Mouse (Mus musculus): ENCODE results near the gene Usp31.

The Usp31 gene

DNA sequence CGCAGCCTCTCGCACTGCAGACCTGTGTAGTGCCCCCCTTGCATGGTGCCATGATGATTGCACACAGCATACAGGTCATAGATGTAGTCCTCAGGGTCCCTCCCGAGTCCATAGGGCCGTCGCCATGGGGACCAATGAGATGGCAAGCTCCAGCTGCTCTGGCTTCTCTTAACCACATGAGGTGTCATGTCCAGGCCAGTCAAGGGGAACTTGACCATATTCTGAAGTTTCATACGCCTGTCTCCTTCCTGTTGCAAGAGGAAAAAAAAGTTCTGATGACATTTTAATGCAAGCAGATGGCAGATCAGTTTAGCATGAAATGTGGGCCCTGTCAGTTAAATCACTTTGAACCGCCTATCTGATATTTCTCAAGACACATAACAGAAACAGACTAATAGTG lies 48.2 kb downstream of the Usp31 start:
- no peak for DNase-seq (ENCODE audit: low spot score)

DNA sequence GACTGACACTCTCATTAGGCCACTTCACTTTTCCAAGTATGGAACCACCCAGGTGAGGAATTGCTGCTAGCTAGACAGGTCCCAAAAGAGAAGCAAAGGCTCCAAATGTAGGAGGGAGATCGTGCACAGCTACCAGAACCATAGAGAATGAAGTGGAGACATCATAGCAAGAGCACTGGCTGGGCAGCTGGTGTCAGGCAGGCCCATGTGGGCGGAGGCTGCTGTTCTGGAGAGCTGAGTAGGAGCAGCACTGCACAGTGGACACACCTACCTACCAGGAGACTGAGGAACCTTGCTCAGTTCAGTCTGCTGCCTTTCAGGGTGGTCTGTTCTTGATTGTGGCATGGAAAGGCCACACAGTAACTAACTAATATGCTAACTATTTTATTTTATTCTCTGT lies 52.4 kb downstream of the Usp31 start:
- no peak for DNase-seq (ENCODE audit: low spot score)

DNA sequence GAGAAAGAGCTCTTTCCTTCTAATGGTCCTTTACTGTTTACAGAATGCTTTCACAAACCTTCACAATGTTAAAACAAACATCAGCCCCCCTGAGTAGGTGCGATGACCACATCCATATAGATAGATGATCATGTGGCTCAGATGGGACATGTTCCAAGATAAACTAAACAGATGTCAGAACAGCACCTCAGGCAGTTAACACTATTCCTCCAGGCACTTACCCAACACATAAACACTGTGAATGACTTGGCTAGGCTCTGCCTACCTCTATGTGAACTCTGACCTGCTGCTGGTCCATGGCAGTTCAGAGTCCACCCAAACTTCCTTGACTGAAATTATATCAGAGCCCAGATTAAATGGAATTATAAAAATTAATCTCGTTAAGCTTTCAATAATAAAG lies 54.4 kb downstream of the Usp31 start:
- no peak for DNase-seq (ENCODE audit: low spot score)

DNA sequence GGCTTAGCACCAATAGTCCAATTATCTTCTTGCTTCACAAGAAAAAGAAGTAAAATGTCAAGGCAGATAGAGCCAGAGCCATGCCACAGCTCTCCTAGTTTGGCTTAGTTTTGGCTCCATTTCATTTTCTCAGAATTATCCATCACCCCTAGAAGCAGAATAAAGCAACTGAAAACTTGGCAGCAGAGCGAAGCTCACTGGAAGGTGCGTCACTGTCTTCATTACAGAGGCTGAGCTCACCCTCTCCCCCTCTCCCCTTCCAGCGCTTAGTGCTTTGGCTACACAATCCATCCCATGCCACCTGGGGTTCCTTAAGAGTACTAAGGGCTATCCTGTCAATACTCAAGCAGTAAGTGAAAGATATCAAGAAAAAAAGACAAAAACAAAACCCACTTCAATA lies 56.3 kb downstream of the Usp31 start:
- DNase-seq (ENCODE audit: low spot score): no peak

DNA sequence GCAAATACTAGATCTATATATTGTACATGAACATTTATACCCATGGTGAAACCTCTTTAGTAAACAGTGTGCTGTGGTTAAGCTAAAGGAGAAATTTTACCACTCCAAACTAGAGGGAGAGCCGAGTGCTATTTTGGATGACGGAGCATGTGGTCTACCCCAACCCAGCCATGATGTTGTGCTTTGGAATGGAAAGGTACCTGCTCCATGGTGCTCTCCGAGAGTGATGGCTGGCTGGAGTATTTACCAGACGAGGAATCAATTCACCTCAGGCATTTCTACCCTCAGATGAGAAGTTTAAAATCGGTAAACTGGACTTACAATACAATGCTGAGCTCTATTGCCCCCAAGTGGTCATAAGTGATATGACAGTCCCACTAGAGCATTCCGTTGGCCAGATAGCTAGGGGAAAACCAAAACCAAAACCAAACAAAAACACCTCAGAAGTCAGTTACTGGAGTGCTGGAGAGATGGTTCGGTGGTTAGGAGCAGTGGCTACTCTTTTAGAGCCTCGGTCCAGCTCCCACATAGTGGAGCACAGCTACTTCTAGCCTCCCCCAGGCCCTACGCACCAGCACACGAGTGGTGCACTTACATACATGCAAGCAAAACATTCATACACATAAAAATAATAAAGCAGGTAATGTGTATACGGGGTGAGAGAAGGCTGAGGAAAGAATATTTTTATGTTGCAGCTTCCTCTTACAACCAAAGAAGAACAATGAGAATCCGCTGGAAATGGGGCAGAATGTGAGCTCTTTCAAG lies 65.9 kb downstream of the Usp31 start:
- DNase-seq (ENCODE audit: low spot score): peak; percentile 79

DNA sequence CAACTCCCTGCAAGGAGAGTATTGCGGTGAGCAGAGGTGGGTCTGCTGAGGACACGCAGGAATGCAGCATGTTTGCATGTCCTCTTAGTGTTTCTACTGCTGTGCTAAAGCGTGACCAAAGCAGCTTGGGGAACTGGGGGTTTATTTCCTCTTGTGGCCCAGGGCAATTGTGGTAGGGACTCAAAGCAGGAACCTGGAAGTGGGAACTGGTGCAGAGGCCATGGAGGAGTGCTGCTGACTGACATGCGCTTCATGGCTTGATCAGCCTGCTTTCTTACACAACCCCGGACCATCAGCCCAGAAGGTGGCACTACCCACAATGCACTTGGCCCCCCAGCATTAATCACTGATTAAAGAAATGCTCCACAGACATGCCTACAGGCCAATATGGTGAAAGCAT lies 70.3 kb downstream of the Usp31 start:
- DNase-seq (ENCODE audit: low spot score): no peak

DNA sequence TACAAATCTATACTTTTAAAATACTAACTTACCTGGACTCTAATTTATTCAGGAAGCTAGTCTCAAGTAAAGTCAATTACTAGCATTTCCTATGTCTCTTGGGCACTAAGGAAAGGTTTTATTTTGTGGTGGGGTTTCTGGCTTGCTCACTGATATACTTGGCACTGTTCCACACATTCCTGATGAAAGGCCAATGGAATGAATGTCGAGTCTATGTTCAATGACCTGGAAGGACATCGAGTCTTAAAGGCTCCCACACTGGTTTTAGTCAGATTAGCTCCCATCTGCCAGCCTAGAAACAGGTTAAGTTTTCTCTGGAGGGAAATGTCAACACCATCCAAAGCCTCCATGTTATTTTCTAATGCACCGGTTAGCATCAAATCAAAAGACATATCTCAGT lies 72.8 kb downstream of the Usp31 start:
- DNase-seq (ENCODE audit: low spot score): no peak

DNA sequence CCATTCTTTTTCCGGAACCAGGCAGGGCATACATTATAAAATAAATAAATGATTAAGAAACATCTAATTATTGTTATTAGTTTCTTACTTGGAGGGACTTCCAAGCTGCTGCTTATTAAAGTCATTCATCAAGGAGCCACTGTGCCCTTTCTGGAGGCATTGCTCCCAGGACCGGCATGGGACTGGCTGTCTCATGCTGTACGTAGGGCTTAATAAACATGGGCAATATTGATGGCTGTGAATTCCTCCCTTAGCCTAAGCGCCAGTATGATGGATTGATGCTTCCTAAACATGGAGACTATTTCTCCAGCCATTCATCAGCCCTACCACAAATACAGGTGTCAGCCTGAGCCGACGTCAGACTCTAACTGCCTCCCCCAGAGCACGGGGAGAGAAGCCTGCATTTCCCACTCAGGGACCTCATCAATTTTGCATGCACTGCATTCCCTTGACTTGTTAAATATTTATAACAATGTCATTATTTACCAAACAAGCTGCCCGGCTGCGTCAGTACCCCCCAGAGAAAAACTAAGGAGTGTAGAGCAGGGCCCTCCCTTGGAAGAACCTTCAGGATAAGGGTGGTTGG lies 84.1 kb downstream of the Usp31 start:
- DNase-seq (ENCODE audit: low spot score): no peak

DNA sequence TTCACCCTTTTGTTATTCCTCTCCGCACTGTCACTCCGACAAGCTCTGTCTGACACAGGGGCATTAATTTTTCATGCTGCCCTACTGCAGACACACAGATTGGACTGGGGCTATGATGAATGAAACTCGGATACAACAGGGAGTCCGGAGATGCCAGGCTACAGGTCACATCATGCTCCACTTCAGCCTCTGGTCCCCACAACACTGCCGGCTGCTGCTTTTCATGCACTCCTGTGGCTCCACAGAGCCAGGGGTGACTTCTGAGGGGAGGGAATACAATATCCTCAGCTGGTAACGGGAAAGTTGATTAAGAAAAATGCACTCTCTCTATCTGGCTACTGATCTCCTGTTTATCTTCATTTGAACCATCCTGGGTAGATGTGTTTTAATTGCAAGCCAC lies 84.6 kb downstream of the Usp31 start:
- no peak for DNase-seq (ENCODE audit: low spot score)

DNA sequence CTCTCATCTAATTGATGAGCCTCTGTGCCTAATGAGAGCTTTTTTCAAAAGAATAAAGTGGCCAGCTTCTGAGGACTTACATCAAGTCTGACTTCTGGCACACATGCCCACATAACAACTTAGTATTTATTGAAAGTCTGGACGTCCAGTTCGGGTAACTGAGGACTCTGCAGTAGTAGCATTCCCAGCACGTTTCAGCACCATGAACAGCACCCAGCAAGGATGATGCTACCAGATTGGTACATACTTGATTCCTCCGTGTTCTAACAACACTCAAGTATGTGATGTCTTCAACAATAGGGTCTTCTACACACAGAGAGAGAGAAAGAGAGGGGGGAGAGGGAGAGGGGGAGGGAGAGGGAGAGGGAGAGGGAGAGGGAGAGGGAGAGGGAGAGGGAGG lies 105.4 kb downstream of the Usp31 start:
- DNase-seq (ENCODE audit: low spot score): peak; percentile 79

DNA sequence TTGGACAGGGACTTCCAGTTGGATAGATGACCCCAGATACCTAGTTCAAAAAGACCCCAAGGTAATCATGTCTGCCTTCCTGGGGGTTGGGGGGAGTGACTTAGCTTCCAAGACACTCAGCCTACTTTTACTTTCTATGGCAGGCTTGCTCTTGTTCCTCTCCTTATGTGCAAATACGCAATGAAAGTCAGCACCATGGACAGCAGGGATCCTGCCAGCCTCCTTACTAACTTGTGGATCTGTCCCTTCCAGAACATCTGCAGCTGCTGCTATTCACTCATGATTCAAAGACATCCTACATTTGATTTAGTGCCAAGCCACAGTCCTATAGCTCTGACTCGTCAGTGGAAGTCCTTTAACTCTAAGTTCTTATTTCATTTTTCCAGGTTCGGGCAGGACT lies 110.7 kb downstream of the Usp31 start:
- peak; percentile 80 for DNase-seq (ENCODE audit: low spot score)

DNA sequence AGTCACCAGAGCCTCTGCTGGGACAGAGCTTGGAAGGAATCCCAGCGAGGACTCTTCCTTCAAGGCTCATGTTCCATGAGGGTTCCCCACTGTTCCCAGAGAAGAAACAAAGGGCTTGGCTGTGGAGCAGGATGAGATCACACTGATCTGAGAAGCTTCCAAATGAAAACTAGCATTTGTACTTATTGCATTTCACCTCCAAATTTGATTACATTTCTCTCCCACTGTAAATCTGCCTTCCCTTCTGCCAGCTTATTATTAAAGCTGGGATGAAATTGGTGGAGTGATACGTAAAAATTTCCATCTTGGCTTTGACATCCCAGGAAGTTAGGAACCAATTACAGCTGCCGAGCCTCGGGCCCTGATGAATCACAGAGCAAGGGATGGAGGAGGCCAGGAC lies 111.6 kb downstream of the Usp31 start:
- no peak for DNase-seq (ENCODE audit: low spot score)

DNA sequence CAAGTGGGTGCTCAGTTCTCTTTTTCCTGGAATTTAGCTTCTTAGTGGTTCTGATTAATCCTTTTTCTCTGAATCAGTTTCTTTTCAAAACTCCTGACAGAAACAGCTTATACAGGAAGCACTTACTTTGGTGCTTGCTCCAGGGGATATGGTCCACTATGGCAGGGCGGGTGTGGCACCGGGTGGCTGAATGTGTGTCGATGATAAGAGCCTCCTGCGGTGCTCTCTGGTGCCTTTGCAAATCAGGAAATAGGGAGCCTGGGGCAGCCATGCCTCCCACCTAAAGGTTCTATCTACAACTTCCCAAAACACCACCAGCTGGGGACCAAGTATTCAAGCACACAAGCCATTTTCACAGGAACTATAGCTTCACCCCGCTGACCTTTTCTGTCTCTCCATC lies 112.0 kb downstream of the Usp31 start:
- no peak for DNase-seq (ENCODE audit: low spot score)

DNA sequence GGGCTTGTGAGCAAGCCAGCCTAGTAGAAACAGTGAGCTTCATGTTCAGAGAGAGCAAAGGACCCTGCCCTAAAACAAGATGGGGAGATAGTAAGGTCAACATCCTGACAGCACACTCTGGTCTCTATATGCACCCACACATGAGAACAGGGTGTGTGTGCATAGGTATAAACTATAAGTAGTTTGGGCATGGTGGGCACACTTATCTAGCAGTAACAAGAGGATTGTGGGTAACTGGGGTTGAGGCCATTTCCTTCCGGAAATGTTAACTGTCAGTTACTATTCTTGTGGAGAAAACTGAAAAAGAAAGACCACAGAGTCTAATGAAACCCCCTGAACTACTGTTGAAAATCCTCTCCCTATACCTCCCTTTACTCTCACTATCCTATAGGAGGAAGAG lies 112.4 kb downstream of the Usp31 start:
- no peak for DNase-seq (ENCODE audit: low spot score)
